Mouse (Mus musculus) small intestine, adult 2 months (tissue): ENCODE data around the gene Mmp9. TPM values are rescaled to one million over a fixed set of nuclear protein-coding genes. Genes with fewer than 3 reads are reported as not detected.

Experiments
- H3K27ac ChIP-seq: fragments of 200-500 bp; 2 replicates; pipeline ENCODE4 v1.5.1; 2012; ENCODE audit warnings: low read depth, low read length, control low read depth, inconsistent platforms; ENCODE audit not compliant: insufficient read depth
- H3K27me3 ChIP-seq: fragments of 200-500 bp; 2 replicates; pipeline ENCODE4 v1.6.1; 2012; ENCODE audit warnings: mild to moderate bottlenecking, moderate library complexity, low read length, inconsistent platforms; ENCODE audit not compliant: control insufficient read depth, insufficient read depth
- H3K36me3 ChIP-seq: fragments of 200-500 bp; 2 replicates; pipeline ENCODE4 v1.6.1; 2012; ENCODE audit warnings: mild to moderate bottlenecking, low read length, control low read depth, inconsistent platforms; ENCODE audit not compliant: control insufficient read depth, insufficient read depth
- H3K4me1 ChIP-seq: fragments of 200-500 bp; 2 replicates; pipeline ENCODE4 v1.6.1; 2012; ENCODE audit warnings: low read length, inconsistent platforms, mixed read lengths; ENCODE audit not compliant: control insufficient read depth, insufficient read depth, insufficient read length
- H3K4me3 ChIP-seq: fragments of 200-500 bp; 2 replicates; pipeline ENCODE4 v1.5.1; 2012; ENCODE audit warnings: low read depth, mild to moderate bottlenecking, control low read depth, inconsistent platforms, low read length, moderate library complexity
- CTCF ChIP-seq: fragments of 200-500 bp; IDR thresholded peaks from 2 replicates; pipeline ENCODE4 v1.5.1; 2012; ENCODE audit warnings: low read depth, mild to moderate bottlenecking, control low read depth, inconsistent platforms, low read length, moderate library complexity, mixed read lengths; ENCODE audit not compliant: insufficient replicate concordance, insufficient read length; ENCODE audit errors: extremely low read depth
- POLR2A ChIP-seq: fragments of 200-500 bp; IDR thresholded peaks from 2 replicates; pipeline ENCODE4 v1.6.1; 2012; ENCODE audit warnings: low read depth, mild to moderate bottlenecking, control low read depth, inconsistent platforms, low read length, moderate library complexity
- whole genome bisulfite sequencing: fragments of 180-500 bp; shearing (Covaris S2); methylation state at CpG from one replicate; pipeline ENCODE4 v1.1.7; 2018; 5-methylcytosine and 5-hydroxymethylcytosine counted together
- polyA plus RNA-seq: library from polyadenylated mRNA; depleted of rRNA; stranded (reverse); fragments of >200 nt; gene quantifications from 2 replicates; pipeline ENCODE4 v1.2.3, GENCODE M21; 2012

Mmp9 gene
- polyA plus RNA-seq, 1 experiment = 12.1 TPM

DNA sequence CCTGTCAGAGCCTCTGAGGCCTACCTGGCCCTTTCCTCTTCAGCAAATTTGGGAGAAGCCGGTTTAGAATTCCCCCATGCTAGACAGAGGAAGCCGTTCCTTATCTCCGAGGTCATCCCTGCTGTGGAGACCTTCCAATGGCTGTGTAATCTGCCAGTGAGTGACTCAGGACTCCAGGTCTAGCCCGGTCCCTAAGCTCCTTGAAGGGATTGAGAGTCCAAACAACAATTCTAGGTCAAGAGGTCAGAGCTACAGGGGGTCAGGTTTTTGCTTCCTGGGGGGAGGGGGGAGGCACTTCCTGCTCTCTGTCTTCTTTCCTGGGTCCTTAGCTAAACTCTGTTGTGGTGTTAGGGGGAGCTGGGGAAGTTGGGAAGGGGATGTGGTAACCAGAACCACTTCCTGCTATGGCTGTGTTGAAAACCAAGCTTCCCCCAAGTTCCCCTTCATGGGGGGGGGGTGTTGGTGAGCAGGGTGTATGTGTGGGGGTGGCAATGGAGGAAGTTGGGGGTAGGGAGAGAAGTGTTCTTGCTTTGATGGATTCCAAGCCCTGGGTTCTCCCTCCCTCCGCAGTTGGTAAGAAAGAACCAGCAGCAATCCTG lies 2.2 kb downstream of the Mmp9 start:
- Histone ChIP-seq H3K27ac (no peak overlapping the region), H3K4me1 (peaks cover 3% of the 10 kb centered on the region), H3K27me3 (peaks cover 22% of the 10 kb centered on the region), H3K36me3 (no peaks in the 10 kb centered on the region), H3K4me3 (no peak overlapping the region)
- WGBS = 17% methylated on average over 5 of the region's 5 CpGs
- TF ChIP-seq POLR2A = no peak
- no peak for TF ChIP-seq CTCF

- TF ChIP-seq POLR2A = no peak
- no peaks in the 10 kb centered on the region; the same call in 1 of the 2 replicates for H3K4me1 ChIP-seq
- 31% methylated on average over 4 of the region's 4 CpGs for WGBS
- H3K4me3 ChIP-seq = no peak overlapping the region
- H3K27me3 ChIP-seq = peaks cover 29% of the 10 kb centered on the region
- no peaks in the 10 kb centered on the region for H3K36me3 ChIP-seq
- H3K27ac ChIP-seq = no peak overlapping the region
Measured at GRCm38 (mm10) chr2:164947506-164947905, 6.9 kb downstream of the Mmp9 start.

DNA sequence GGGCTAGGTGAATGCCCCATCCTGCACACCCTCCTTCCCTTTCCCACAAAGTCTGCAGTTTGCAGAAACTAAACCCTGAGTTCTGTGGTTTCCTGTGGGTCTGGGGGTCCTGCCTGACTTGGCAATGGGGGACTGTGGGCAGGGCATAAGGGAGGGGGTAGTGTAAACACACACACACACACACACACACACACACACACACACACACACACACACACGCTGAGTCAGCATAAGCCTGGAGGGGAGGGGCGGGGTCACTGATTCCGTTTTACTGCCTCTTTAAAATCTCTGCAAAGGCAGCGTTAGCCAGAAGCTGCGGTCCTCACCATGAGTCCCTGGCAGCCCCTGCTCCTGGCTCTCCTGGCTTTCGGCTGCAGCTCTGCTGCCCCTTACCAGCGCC lies 7.3 kb downstream of the Mmp9 start:
- H3K27ac ChIP-seq = no peak overlapping the region
- TF ChIP-seq CTCF (no peak), POLR2A (no peak)

DNA sequence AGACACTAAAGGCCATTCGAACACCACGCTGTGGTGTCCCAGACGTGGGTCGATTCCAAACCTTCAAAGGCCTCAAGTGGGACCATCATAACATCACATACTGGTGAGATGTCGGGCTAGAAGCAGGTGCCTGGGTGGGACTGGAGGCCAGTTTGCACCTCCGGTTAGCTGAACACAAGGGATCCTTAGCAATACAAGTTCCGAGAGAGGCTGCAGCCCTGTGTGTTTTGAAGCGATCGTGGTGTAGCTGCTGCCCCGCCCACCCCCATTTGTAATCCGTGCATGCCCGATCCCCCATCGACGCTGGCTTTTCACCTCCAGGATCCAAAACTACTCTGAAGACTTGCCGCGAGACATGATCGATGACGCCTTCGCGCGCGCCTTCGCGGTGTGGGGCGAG lies 8.4 kb downstream of the Mmp9 start:
- Histone ChIP-seq H3K4me3 (peak overlapping the region; percentile 43), H3K36me3 (no peaks in the 10 kb centered on the region), H3K27me3 (peaks cover 34% of the 10 kb centered on the region), H3K27ac (no peak overlapping the region), H3K4me1 (no peaks in the 10 kb centered on the region; the same call in 1 of the 2 replicates)
- TF ChIP-seq POLR2A (no peak), CTCF (no peak)
- 13% methylated on average over 25 of the region's 25 CpGs for WGBS

More for the DNA sequence above, 7.3 kb downstream of the Mmp9 start:
- WGBS = 6% methylated on average over 7 of the region's 7 CpGs
- peaks cover 31% of the 10 kb centered on the region for H3K27me3 ChIP-seq
- peak overlapping the region; percentile 43 for H3K4me3 ChIP-seq
- no peaks in the 10 kb centered on the region; the same call in 1 of the 2 replicates for H3K4me1 ChIP-seq
- H3K36me3 ChIP-seq = no peaks in the 10 kb centered on the region

GRCm38 (mm10) chr2:164950501-164950900 lies 9.9 kb downstream of the Mmp9 start:
- Histone ChIP-seq H3K27ac (no peak overlapping the region), H3K36me3 (no peaks in the 10 kb centered on the region), H3K4me3 (peak overlapping the region; percentile 43), H3K27me3 (peaks cover 37% of the 10 kb centered on the region), H3K4me1 (no peaks in the 10 kb centered on the region; the same call in 1 of the 2 replicates)
- WGBS = 24% methylated on average over 13 of the region's 13 CpGs
- peak; percentile 62; the same call in 1 of the 2 replicates for TF ChIP-seq CTCF
- no peak for TF ChIP-seq POLR2A

GRCm38 (mm10) chr2:164951745-164952144 lies 11.2 kb downstream of the Mmp9 start:
- Histone ChIP-seq H3K4me1 (no peaks in the 10 kb centered on the region; the same call in 1 of the 2 replicates), H3K27me3 (peaks cover 37% of the 10 kb centered on the region), H3K4me3 (no peak overlapping the region), H3K27ac (no peak overlapping the region), H3K36me3 (no peaks in the 10 kb centered on the region)
- TF ChIP-seq POLR2A (no peak), CTCF (no peak)
- WGBS = 81% methylated on average over 4 of the region's 4 CpGs

GRCm38 (mm10) chr2:164952448-164952847 lies 11.9 kb downstream of the Mmp9 start:
- H3K27ac ChIP-seq = no peak overlapping the region
- WGBS = 38% methylated on average over 13 of the region's 13 CpGs
- H3K36me3 ChIP-seq = no peaks in the 10 kb centered on the region
- TF ChIP-seq CTCF (no peak), POLR2A (no peak)
- peaks cover 37% of the 10 kb centered on the region for H3K27me3 ChIP-seq
- H3K4me3 ChIP-seq = no peak overlapping the region
- no peaks in the 10 kb centered on the region; the same call in 1 of the 2 replicates for H3K4me1 ChIP-seq

DNA sequence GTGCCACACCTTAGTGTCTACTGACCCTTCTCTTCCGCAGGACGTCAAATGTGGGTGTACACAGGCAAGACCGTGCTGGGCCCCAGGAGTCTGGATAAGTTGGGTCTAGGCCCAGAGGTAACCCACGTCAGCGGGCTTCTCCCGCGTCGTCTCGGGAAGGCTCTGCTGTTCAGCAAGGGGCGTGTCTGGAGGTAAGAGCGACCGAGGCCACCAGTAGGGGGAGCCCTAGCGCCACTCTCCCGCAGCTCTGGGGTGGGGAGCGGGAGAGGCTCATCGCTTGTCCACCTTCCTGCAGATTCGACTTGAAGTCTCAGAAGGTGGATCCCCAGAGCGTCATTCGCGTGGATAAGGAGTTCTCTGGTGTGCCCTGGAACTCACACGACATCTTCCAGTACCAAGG lies 12.6 kb downstream of the Mmp9 start:
- Histone ChIP-seq H3K27ac (no peak overlapping the region), H3K4me1 (no peaks in the 10 kb centered on the region; the same call in 1 of the 2 replicates), H3K36me3 (no peaks in the 10 kb centered on the region), H3K27me3 (peaks cover 35% of the 10 kb centered on the region), H3K4me3 (no peak overlapping the region)
- peak; percentile 85 for TF ChIP-seq CTCF
- TF ChIP-seq POLR2A = no peak
- 3% methylated on average over 21 of the region's 21 CpGs for WGBS
